Mouse (Mus musculus) heart, embryonic 10.5 days (tissue): ENCODE measurements around the gene Tmx2. TPM values are rescaled to one million over a fixed set of nuclear protein-coding genes. Genes with fewer than 3 reads are reported as not detected.

ENCODE experiments used
- DNase-seq: peaks from one replicate; pipeline ENCODE4 v3.0.0-alpha.2; 2017; ENCODE audit warnings: low spot score
- H3K27ac ChIP-seq: fragments of 300-500 bp; sonication (generic); 2 replicates; pipeline ENCODE4 v1.5.1; 2016; ENCODE audit warnings: mild to moderate bottlenecking
- H3K27me3 ChIP-seq: fragments of 300-500 bp; sonication (generic); 2 replicates; pipeline ENCODE4 v1.6.1; 2016; ENCODE audit warnings: mild to moderate bottlenecking; ENCODE audit not compliant: poor library complexity, insufficient read depth, severe bottlenecking
- H3K36me3 ChIP-seq: fragments of 300-500 bp; sonication (generic); 2 replicates; pipeline ENCODE4 v1.6.1; 2016; ENCODE audit warnings: mild to moderate bottlenecking, moderate library complexity
- H3K4me1 ChIP-seq: fragments of 300-500 bp; sonication (generic); 2 replicates; pipeline ENCODE4 v1.6.1; 2016; ENCODE audit warnings: mild to moderate bottlenecking
- H3K4me3 ChIP-seq: fragments of 300-500 bp; sonication (generic); 2 replicates; pipeline ENCODE4 v1.5.1; 2016; ENCODE audit warnings: mild to moderate bottlenecking, moderate library complexity
- H3K9me3 ChIP-seq: fragments of 300-500 bp; sonication (generic); 2 replicates; pipeline ENCODE4 v1.6.1; 2016; ENCODE audit warnings: mild to moderate bottlenecking, moderate library complexity
- WGBS: fragments of 180-500 bp; shearing (Covaris S2); methylation state at CpG from one replicate; pipeline ENCODE4 v1.1.7; 2016; 5-methylcytosine and 5-hydroxymethylcytosine counted together
- polyA plus RNA-seq: library from polyadenylated mRNA; unstranded; fragments of >200 nt; fragmentation: Nextera tagmentation; extraction: Ambion mirVana; gene quantifications from 2 replicates; pipeline ENCODE4 v1.2.1, GENCODE M21; 2016

Gene Tmx2
- polyA plus RNA-seq, 1 experiment from 2014 or later = 172 TPM

DNA sequence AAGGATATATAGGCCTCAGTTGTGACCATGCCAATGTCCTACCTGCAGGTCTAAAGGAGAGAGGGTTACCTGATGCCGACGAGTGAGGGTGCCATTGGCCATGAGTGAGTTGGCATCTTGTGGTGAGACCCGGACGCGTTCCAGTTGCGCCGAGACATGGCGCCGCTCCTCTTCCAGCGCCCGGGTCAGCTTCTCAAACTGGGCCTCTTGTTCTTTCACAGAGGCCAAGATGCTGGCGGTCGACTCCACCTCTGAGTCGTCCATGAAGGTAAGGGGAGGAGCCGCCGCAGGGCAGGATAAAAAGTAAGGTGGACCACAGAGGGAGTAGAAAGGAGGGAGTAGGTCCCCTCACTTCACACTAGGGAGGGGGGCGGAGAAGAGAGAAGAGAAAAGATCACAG is 54.7 kb downstream of the Tmx2 start:
- WGBS = 91% methylated on average over 17 of the region's 17 CpGs
- Histone ChIP-seq H3K4me1 (peaks cover 48% of the 10 kb centered on the region), H3K27me3 (no peaks in the 10 kb centered on the region), H3K36me3 (peaks cover 57% of the 10 kb centered on the region), H3K4me3 (no peak overlapping the region), H3K9me3 (no peaks in the 10 kb centered on the region), H3K27ac (no peak overlapping the region)
- no peak for DNase-seq

DNA sequence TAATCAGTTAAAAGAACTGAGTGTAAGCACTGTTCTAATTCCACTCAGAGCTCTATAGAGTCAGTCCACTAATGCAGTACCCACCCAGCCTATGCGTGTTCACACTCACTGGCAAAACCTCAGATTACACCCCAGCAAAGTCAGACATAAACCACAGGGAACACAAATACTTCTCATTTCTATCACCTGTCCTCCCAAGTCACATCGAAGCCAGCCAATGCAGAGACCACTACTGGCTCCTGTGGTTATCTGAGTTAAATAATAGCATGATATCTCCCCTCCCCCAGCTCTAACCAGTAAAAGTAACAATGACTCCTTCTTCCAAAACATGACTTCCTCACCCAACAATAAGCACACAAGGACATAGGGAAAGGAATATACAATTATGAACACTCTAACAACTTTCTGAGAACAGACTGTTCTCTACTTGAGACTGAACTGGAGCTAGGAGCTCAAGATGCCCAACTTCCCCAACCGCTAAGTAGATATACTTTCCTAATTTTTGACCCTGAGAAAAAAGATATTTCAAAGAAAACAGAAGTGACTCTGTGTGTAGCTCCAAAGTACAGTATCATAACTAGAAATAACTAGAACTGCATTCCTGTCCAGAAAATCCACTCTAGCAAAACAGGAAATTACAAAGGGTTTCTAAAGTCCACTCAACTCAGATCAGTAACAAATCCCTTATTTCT is 55.4 kb downstream of the Tmx2 start:
- H3K27me3 ChIP-seq = no peaks in the 10 kb centered on the region
- H3K4me3 ChIP-seq = no peak overlapping the region
- peaks cover 53% of the 10 kb centered on the region for H3K4me1 ChIP-seq
- peaks cover 60% of the 10 kb centered on the region for H3K36me3 ChIP-seq
- 80% methylated on average over 3 of the region's 3 CpGs for WGBS
- H3K9me3 ChIP-seq = no peaks in the 10 kb centered on the region
- no peak overlapping the region for H3K27ac ChIP-seq
- no peak for DNase-seq

DNA sequence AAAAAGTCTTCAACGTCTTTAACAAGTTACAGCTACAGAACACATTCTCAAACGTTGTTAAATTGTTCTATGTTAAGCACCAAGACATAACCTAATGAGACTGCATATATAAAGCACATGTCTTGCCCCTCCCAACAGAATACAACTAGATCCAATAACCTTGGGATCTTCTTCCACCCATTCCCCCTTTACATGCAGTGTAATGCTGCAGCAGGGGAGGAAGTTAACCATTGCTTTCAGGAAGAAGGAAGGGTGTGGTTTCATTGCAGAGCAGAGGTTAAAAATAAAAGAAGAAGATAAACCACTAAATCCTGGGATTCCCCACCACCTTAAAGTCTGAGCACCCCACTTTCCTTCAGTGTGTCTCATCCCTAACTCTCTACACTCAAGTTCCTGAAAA is 56.3 kb downstream of the Tmx2 start:
- H3K27me3 ChIP-seq = no peaks in the 10 kb centered on the region
- no peaks in the 10 kb centered on the region for H3K9me3 ChIP-seq
- no peak for DNase-seq
- peaks cover 58% of the 10 kb centered on the region for H3K36me3 ChIP-seq
- H3K27ac ChIP-seq = no peak overlapping the region
- WGBS = 71% methylated on average over 2 of the region's 2 CpGs
- H3K4me3 ChIP-seq = no peak overlapping the region
- H3K4me1 ChIP-seq = peaks cover 52% of the 10 kb centered on the region

Other genes starting within 250 kb of the Tmx2 start
- gene Tfpi, start 202.4 kb downstream of the Tmx2 start, polyA plus RNA-seq = 56.5 and 68.8 TPM in 2 replicates
- 65.2 and 91.5 TPM in 2 replicates for gene Ctnnd1, start 28.4 kb downstream of the Tmx2 start, polyA plus RNA-seq
- 0.21 and 0.29 TPM in 2 replicates for gene Btbd18, start 20.1 kb downstream of the Tmx2 start, polyA plus RNA-seq
- 347 and 370 TPM in 2 replicates for gene Selenoh, start 8.4 kb downstream of the Tmx2 start, polyA plus RNA-seq
- not detected in 2 replicates for gene Gm28635, start 1.1 kb downstream of the Tmx2 start, polyA plus RNA-seq
- gene Med19, start 738 bp downstream of the Tmx2 start, polyA plus RNA-seq = 30.8 and 39.9 TPM in 2 replicates
- gene Zdhhc5, start 36.0 kb upstream of the Tmx2 start, polyA plus RNA-seq = 33.3 and 33.4 TPM in 2 replicates
- gene Clp1, start 48.2 kb upstream of the Tmx2 start, polyA plus RNA-seq = 30.0 and 42.1 TPM in 2 replicates
- gene Ypel4, start 54.9 kb upstream of the Tmx2 start, polyA plus RNA-seq = 6.4 and 6.8 TPM in 2 replicates
- gene Gm19426, start 64.5 kb upstream of the Tmx2 start, polyA plus RNA-seq = 6.9 and 7.3 TPM in 2 replicates
- gene Serping1, start 96.3 kb upstream of the Tmx2 start, polyA plus RNA-seq = 22.0 and 28.5 TPM in 2 replicates
- gene Ube2l6, start 119.7 kb upstream of the Tmx2 start, polyA plus RNA-seq = 51.3 and 65.3 TPM in 2 replicates
- 0.18 and 0.19 TPM in 2 replicates for gene Smtnl1, start 143.5 kb upstream of the Tmx2 start, polyA plus RNA-seq
- 82.9 and 92.9 TPM in 2 replicates for gene Timm10, start 147.9 kb upstream of the Tmx2 start, polyA plus RNA-seq
- gene Slc43a1, start 159.7 kb upstream of the Tmx2 start, polyA plus RNA-seq = 38.9 and 41.0 TPM in 2 replicates
- gene Rtn4rl2, start 207.6 kb upstream of the Tmx2 start, polyA plus RNA-seq = 0.33 and 0.88 TPM in 2 replicates